Mouse (Mus musculus): Measurements from ENCODE around the gene Elf1. TPM values are rescaled to one million over a fixed set of nuclear protein-coding genes. Genes with fewer than 3 reads are reported as not detected.

Elf1 gene
- polyA plus RNA-seq, 1 experiment = 3.6 TPM

GRCm38 (mm10) chr14:79557796-79558195, 76.8 kb downstream of the Elf1 start:
- Histone ChIP-seq H3K79me2 (ENCODE audit: control insufficient read depth, insufficient read depth) (peaks cover 5% of the 10 kb centered on the region), H3K36me3 (ENCODE audit: control insufficient read depth, insufficient read depth) (no peaks in the 10 kb centered on the region), H3K27me3 (ENCODE audit: control insufficient read depth, insufficient read depth, insufficient read length) (no peaks in the 10 kb centered on the region), H3K4me3 (no peak overlapping the region), H3K4me2 (ENCODE audit: low read depth) (no peak overlapping the region), H3ac (ENCODE audit: control insufficient read depth, insufficient read length) (no peak overlapping the region)
- TF ChIP-seq MAX (IDR thresholded peaks at IDR 0.05; ENCODE audit: low read depth) = no peak
- TF ChIP-seq POLR2AphosphoS2 (IDR thresholded peaks at IDR 0.05; ENCODE audit: insufficient read length, low read depth) = no peak
- TF ChIP-seq POLR2A (IDR thresholded peaks at IDR 0.05; ENCODE audit: insufficient read length, low read depth) = no peak
- no peak for TF ChIP-seq USF1 (IDR thresholded peaks at IDR 0.05; ENCODE audit: low read depth)
- no peak for TF ChIP-seq E2F4 (IDR thresholded peaks at IDR 0.05; ENCODE audit: insufficient read depth)
- TF ChIP-seq TCF12 (IDR thresholded peaks at IDR 0.05; ENCODE audit: insufficient read depth, poor library complexity, severe bottlenecking) = no peak
- no peak for TF ChIP-seq MYOD1 (IDR thresholded peaks at IDR 0.05; ENCODE audit: control insufficient read depth in 1 of 3, insufficient read length in 2 of 3, low read depth in 2 of 3)
- no peak for TF ChIP-seq MYOG (IDR thresholded peaks at IDR 0.05; ENCODE audit: control insufficient read depth in 1 of 3, insufficient read depth in 1 of 3, insufficient read length in 2 of 3, low read depth in 2 of 3)
- no peak for TF ChIP-seq TCF3 (IDR thresholded peaks at IDR 0.05; ENCODE audit: insufficient read length, low read depth)

- Histone ChIP-seq H3K36me3 (ENCODE audit: control insufficient read depth, insufficient read depth) (no peaks in the 10 kb centered on the region), H3K79me2 (ENCODE audit: control insufficient read depth, insufficient read depth) (no peaks in the 10 kb centered on the region), H3K27me3 (ENCODE audit: control insufficient read depth, insufficient read depth, insufficient read length) (no peaks in the 10 kb centered on the region), H3ac (ENCODE audit: control insufficient read depth, insufficient read length) (no peak overlapping the region), H3K4me3 (no peak overlapping the region), H3K4me2 (ENCODE audit: low read depth) (no peak overlapping the region)
- TF ChIP-seq POLR2AphosphoS2 (IDR thresholded peaks at IDR 0.05; ENCODE audit: insufficient read length, low read depth) (no peak), POLR2A (IDR thresholded peaks at IDR 0.05; ENCODE audit: insufficient read length, low read depth) (no peak), SRF (IDR thresholded peaks at IDR 0.05; ENCODE audit: control insufficient read depth, insufficient read length, low read depth) (no peak), MYOD1 (IDR thresholded peaks at IDR 0.05; ENCODE audit: control insufficient read depth in 1 of 3, insufficient read length in 2 of 3, low read depth in 2 of 3) (no peak), REST (IDR thresholded peaks at IDR 0.05; ENCODE audit: insufficient read depth, insufficient read length) (no peak), E2F4 (IDR thresholded peaks at IDR 0.05; ENCODE audit: insufficient read depth) (no peak), TCF12 (IDR thresholded peaks at IDR 0.05; ENCODE audit: insufficient read depth, poor library complexity, severe bottlenecking) (no peak), TCF3 (IDR thresholded peaks at IDR 0.05; ENCODE audit: insufficient read length, low read depth) (no peak), MAX (IDR thresholded peaks at IDR 0.05; ENCODE audit: low read depth) (no peak), CEBPB (IDR thresholded peaks at IDR 0.05; ENCODE audit: insufficient read depth, poor library complexity, severe bottlenecking) (no peak)
Observed at GRCm38 (mm10) chr14:79562745-79563144, 81.8 kb downstream of the Elf1 start.

- no peak overlapping the region for H3K4me2 ChIP-seq (ENCODE audit: low read depth)
- no peak overlapping the region for H3ac ChIP-seq (ENCODE audit: control insufficient read depth, insufficient read length)
- no peaks in the 10 kb centered on the region for H3K27me3 ChIP-seq (ENCODE audit: control insufficient read depth, insufficient read depth, insufficient read length)
- peaks cover 4% of the 10 kb centered on the region for H3K36me3 ChIP-seq (ENCODE audit: control insufficient read depth, insufficient read depth)
- TF ChIP-seq MYOG (IDR thresholded peaks at IDR 0.05; ENCODE audit: control insufficient read depth in 1 of 3, insufficient read depth in 1 of 3, insufficient read length in 2 of 3, low read depth in 2 of 3) (no peak), MYOD1 (IDR thresholded peaks at IDR 0.05; ENCODE audit: control insufficient read depth in 1 of 3, insufficient read length in 2 of 3, low read depth in 2 of 3) (no peak), E2F4 (IDR thresholded peaks at IDR 0.05; ENCODE audit: insufficient read depth) (no peak), TCF12 (IDR thresholded peaks at IDR 0.05; ENCODE audit: insufficient read depth, poor library complexity, severe bottlenecking) (no peak), USF1 (IDR thresholded peaks at IDR 0.05; ENCODE audit: low read depth) (no peak), POLR2AphosphoS2 (IDR thresholded peaks at IDR 0.05; ENCODE audit: insufficient read length, low read depth) (no peak), MAX (IDR thresholded peaks at IDR 0.05; ENCODE audit: low read depth) (no peak), TCF3 (IDR thresholded peaks at IDR 0.05; ENCODE audit: insufficient read length, low read depth) (no peak), SRF (IDR thresholded peaks at IDR 0.05; ENCODE audit: control insufficient read depth, insufficient read length, low read depth) (no peak), CEBPB (IDR thresholded peaks at IDR 0.05; ENCODE audit: insufficient read depth, poor library complexity, severe bottlenecking) (no peak), REST (IDR thresholded peaks at IDR 0.05; ENCODE audit: insufficient read depth, insufficient read length) (no peak), POLR2A (IDR thresholded peaks at IDR 0.05; ENCODE audit: insufficient read length, low read depth) (no peak)
- no peaks in the 10 kb centered on the region for H3K79me2 ChIP-seq (ENCODE audit: control insufficient read depth, insufficient read depth)
- H3K4me3 ChIP-seq = no peak overlapping the region
Observed at GRCm38 (mm10) chr14:79564784-79565183, 83.8 kb downstream of the Elf1 start.

- H3K36me3 ChIP-seq (ENCODE audit: control insufficient read depth, insufficient read depth) = no peaks in the 10 kb centered on the region
- TF ChIP-seq SRF (IDR thresholded peaks at IDR 0.05; ENCODE audit: control insufficient read depth, insufficient read length, low read depth) = no peak
- no peak for TF ChIP-seq REST (IDR thresholded peaks at IDR 0.05; ENCODE audit: insufficient read depth, insufficient read length)
- TF ChIP-seq MAX (IDR thresholded peaks at IDR 0.05; ENCODE audit: low read depth) = no peak
- no peak for TF ChIP-seq MYOD1 (IDR thresholded peaks at IDR 0.05; ENCODE audit: control insufficient read depth in 1 of 3, insufficient read length in 2 of 3, low read depth in 2 of 3)
- no peak for TF ChIP-seq USF1 (IDR thresholded peaks at IDR 0.05; ENCODE audit: low read depth)
- no peak for TF ChIP-seq POLR2A (IDR thresholded peaks at IDR 0.05; ENCODE audit: insufficient read length, low read depth)
- TF ChIP-seq POLR2AphosphoS2 (IDR thresholded peaks at IDR 0.05; ENCODE audit: insufficient read length, low read depth) = no peak
- TF ChIP-seq MYOG (IDR thresholded peaks at IDR 0.05; ENCODE audit: control insufficient read depth in 1 of 3, insufficient read depth in 1 of 3, insufficient read length in 2 of 3, low read depth in 2 of 3) = no peak
- TF ChIP-seq TCF3 (IDR thresholded peaks at IDR 0.05; ENCODE audit: insufficient read length, low read depth) = no peak
- TF ChIP-seq TCF12 (IDR thresholded peaks at IDR 0.05; ENCODE audit: insufficient read depth, poor library complexity, severe bottlenecking) = no peak
- TF ChIP-seq E2F4 (IDR thresholded peaks at IDR 0.05; ENCODE audit: insufficient read depth) = no peak
- no peak for TF ChIP-seq CEBPB (IDR thresholded peaks at IDR 0.05; ENCODE audit: insufficient read depth, poor library complexity, severe bottlenecking)
- H3ac ChIP-seq (ENCODE audit: control insufficient read depth, insufficient read length) = no peak overlapping the region
- H3K27me3 ChIP-seq (ENCODE audit: control insufficient read depth, insufficient read depth, insufficient read length) = no peaks in the 10 kb centered on the region
- H3K4me3 ChIP-seq = no peak overlapping the region
- no peaks in the 10 kb centered on the region for H3K79me2 ChIP-seq (ENCODE audit: control insufficient read depth, insufficient read depth)
- no peak overlapping the region for H3K4me2 ChIP-seq (ENCODE audit: low read depth)
Observed at GRCm38 (mm10) chr14:79573482-79574191, 92.6 kb downstream of the Elf1 start.

Data from myocyte (in vitro differentiated cells).